Mouse (Mus musculus): ENCODE measurements at regions not wholly inside any gene's neighbourhood (a gene's known extent, or its start where the extent isn't known, plus 50 kb on each side); places are given as distances from the start of the nearest gene placed in this dataset.

DNA sequence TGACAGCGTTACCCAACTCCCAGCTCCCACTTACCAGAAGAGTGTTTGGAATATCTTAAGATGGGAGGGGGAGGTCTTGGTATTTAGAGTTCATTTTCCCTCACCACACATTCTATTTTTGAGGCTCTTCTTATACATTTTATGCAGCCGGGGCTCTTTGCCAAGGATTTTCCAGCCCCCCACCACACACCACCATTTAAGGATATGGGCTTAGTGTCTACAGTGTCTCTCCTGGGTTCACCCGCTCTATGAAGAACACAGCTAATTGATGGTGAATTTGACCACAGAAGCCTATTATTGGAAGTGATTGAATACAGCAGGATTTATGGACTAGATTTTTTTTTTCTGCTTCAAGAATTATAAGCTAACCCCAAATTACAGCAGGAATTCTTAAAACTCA lies 169.9 kb upstream of the Gmds start:
- WGBS (ENCODE audit: missing documents), result 100% methylated on average over 2 of the region's 3 CpGs
- Histone ChIP-seq H3K36me3 (ENCODE audit: inconsistent target) (no peaks in the 10 kb centered on the region), H3K79me2 (ENCODE audit: inconsistent target) (no peaks in the 10 kb centered on the region), H3K27ac (no peak overlapping the region), H3K4me3 (ENCODE audit: inconsistent target) (no peak overlapping the region)

DNA sequence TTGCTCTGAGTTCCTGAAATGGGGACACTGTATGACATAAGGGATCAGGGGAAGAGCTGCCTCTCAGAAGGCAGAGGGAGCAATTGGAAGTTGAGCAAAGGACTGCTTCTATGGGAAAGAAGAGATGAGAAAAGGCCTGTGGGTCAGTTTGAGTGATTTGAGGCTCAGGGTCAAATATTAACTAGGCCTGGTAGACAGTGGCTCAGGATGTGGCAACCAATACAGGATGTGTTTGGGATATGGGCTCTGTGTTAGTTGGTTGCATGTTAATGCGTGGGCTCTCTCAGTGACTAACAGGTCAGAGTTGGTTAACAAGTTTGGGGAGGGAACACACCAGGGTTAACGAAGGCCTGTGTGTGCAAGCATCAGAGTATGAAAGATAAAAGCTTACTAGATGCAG lies 169.3 kb upstream of the Gmds start:
- Histone ChIP-seq H3K79me2 (ENCODE audit: inconsistent target) (no peaks in the 10 kb centered on the region), H3K36me3 (ENCODE audit: inconsistent target) (no peaks in the 10 kb centered on the region), H3K27ac (no peak overlapping the region), H3K4me3 (ENCODE audit: inconsistent target) (no peak overlapping the region)
- WGBS (ENCODE audit: missing documents), result 81% methylated on average over 2 of the region's 2 CpGs

DNA sequence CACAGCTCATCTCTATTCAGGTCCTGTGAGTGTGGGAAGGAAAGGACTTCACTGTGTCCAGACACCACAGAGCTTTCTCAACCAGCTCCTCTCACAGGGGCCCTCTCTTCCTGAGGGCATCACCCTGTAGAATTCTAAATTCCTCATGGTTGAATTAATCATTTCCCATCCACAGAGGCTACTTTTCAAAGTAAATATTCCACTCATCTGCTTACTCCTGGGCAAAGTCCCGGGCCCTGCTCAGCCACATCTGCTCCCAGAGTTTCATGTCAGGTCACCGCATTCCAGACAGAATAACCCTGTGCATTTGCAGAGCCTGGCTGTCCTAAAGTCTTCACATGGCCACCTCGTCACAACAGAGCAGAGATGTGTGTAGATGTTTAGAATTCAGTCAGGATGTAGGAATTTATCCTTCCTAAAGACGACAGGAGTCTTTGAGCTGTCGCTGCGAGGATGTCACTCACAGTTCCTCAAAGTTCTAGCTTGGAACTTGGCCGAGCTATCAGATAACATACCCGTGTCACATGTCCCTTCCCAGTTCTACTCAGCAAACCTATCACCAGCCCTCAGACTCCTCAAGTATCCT lies 159.8 kb upstream of the Gmds start:
- no peak overlapping the region for H3K4me3 ChIP-seq (ENCODE audit: inconsistent target)
- H3K79me2 ChIP-seq (ENCODE audit: inconsistent target), result no peaks in the 10 kb centered on the region
- H3K36me3 ChIP-seq (ENCODE audit: inconsistent target), result no peaks in the 10 kb centered on the region
- no peak overlapping the region for H3K27ac ChIP-seq
- WGBS (ENCODE audit: missing documents), result 94% methylated on average over 8 of the region's 8 CpGs

DNA sequence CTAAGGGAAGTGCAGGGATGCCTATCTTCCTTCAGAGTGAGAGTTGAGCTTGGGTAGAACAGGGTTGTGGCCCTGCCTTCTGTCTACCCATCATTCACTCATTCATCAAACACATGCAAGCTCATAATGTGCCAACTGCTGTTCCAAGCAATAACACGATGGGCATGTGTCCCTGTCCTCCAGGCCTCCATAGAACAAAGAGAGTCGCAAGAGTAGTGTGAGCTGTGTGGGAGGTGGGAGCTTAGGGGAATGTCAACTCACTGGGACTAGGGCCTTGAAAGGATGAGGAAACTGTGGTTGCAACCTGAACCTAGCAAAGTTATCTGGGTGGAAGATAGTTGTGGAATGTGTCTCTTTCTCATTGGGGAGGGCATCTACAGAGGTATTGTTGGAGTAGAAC lies 157.7 kb upstream of the Gmds start:
- 72% methylated on average over 2 of the region's 2 CpGs for whole genome bisulfite sequencing (ENCODE audit: missing documents)
- H3K36me3 ChIP-seq (ENCODE audit: inconsistent target), result no peaks in the 10 kb centered on the region
- H3K79me2 ChIP-seq (ENCODE audit: inconsistent target), result no peaks in the 10 kb centered on the region
- no peak overlapping the region for H3K4me3 ChIP-seq (ENCODE audit: inconsistent target)
- no peak overlapping the region for H3K27ac ChIP-seq

DNA sequence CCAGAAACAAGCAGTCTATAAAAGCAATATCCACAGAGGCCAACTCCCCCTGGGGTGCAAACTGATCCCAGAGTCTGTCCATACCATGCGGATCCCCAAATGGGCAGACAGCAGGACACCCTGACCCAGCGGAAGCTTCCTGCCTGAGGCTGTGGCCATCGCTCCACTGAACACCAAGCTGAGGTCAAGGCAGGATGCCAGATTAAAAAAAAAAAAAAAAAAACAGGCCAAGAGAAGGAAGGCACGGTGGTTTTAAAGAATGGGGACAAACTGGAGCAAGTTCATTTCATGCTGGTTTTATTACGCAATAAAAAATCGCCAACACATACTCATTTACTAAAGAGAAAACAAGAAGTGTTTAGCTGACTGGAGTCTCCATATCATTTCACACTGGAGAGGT lies 156.5 kb upstream of the Gmds start:
- WGBS (ENCODE audit: missing documents), result 5% methylated on average over 4 of the region's 6 CpGs
- no peaks in the 10 kb centered on the region for H3K79me2 ChIP-seq (ENCODE audit: inconsistent target)
- no peaks in the 10 kb centered on the region for H3K36me3 ChIP-seq (ENCODE audit: inconsistent target)
- H3K4me3 ChIP-seq (ENCODE audit: inconsistent target), result no peak overlapping the region
- H3K27ac ChIP-seq, result peak overlapping the region; percentile 24

DNA sequence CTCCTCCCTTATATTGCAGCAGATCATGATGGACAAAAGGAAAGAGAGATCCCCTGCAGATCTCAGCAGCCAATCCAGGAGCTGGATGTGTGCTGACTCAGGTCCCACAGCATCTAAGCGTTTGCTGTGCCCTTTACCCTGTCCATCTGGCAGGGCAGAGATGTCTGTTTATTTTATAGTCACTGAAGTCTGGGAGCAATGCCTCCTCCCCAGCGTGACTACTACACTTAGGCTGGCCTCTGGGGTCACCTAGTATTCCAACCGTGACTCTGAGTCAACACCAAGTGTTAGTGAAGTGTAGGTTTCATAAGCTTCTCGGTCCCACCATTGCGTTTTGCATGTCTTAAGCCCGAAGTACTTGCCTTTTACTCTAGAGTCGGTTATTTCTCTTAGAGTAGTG lies 155.3 kb upstream of the Gmds start:
- Histone ChIP-seq H3K4me3 (ENCODE audit: inconsistent target) (no peak overlapping the region), H3K36me3 (ENCODE audit: inconsistent target) (no peaks in the 10 kb centered on the region), H3K79me2 (ENCODE audit: inconsistent target) (no peaks in the 10 kb centered on the region), H3K27ac (no peak overlapping the region)
- WGBS (ENCODE audit: missing documents), result 85% methylated on average over 7 of the region's 7 CpGs

DNA sequence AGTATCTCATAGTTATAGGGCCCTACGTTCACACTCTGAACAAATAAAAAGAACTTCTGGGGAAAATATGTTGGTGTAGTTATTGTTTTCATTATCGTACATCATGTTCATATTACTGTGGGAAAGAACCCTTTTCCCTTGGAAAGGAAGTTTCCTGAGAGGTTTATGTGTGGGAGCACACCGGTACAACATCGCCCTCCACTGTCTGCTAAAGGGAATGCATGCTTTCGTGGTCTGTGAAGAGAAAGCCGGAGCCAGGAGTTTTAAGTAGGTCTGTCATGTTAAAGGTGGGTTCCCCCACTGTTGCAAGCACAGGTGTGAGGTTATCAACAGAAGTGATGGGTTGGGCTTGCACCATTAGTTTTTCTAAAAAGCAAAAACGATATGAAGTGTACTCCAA lies 154.8 kb upstream of the Gmds start:
- 46% methylated on average over 7 of the region's 7 CpGs for WGBS (ENCODE audit: missing documents)
- Histone ChIP-seq H3K4me3 (ENCODE audit: inconsistent target) (no peak overlapping the region), H3K36me3 (ENCODE audit: inconsistent target) (no peaks in the 10 kb centered on the region), H3K79me2 (ENCODE audit: inconsistent target) (no peaks in the 10 kb centered on the region), H3K27ac (no peak overlapping the region)

DNA sequence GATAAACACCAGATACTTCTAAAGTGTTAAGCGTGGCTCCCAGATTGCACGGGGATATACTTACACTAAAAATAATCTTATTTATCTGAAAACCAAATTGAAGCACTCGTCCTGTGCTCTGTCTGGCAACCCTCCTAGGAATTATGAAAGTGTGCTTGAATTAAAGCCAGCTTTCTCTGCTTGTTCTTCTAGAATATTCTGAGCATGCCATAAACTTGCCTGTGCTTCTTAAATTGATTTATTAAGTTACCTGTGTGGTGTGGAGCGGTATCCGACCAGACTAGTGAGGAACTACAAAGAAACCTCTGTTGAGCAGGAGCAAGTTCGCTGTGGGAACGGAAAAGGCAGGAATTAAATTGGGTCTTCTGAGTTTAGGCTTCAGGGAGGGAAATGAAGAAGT lies 154.0 kb upstream of the Gmds start:
- Histone ChIP-seq H3K4me3 (ENCODE audit: inconsistent target) (no peak overlapping the region), H3K79me2 (ENCODE audit: inconsistent target) (no peaks in the 10 kb centered on the region), H3K36me3 (ENCODE audit: inconsistent target) (no peaks in the 10 kb centered on the region), H3K27ac (no peak overlapping the region)
- WGBS (ENCODE audit: missing documents), result 82% methylated on average over 7 of the region's 7 CpGs

DNA sequence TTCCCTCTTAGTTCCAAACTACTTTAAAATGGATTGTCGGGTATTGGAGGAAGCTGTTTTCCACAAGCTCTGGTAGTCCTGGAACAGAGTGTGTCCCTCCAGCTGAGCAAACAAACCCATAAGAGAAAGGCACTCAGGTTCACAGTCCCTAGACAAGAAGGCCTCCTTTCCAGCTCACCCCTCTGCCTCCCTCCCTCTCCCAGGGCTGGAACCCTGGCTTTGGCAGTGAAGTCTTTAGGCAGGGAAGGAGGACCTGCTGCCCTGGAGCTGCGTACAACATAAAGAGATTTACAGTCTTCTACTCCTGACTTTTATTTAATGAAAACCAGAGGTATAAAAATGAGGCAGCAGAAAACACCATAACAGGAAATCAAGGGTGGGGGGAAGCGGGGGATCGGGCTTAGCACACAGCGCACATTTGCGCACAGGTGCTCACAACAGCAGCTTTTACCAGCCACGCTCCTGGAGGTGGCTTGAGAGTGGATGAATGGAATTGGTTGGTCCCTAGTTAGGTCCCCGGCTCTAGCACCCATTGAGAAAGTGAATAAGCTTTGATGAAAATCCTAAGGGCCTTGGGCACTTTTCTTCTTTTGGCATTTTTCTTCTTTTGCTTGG lies 143.0 kb upstream of the Gmds start:
- H3K36me3 ChIP-seq (ENCODE audit: inconsistent target), result no peaks in the 10 kb centered on the region
- H3K27ac ChIP-seq, result no peak overlapping the region
- no peaks in the 10 kb centered on the region for H3K79me2 ChIP-seq (ENCODE audit: inconsistent target)
- WGBS (ENCODE audit: missing documents), result 51% methylated on average over 8 of the region's 8 CpGs
- H3K4me3 ChIP-seq (ENCODE audit: inconsistent target), result no peak overlapping the region

DNA sequence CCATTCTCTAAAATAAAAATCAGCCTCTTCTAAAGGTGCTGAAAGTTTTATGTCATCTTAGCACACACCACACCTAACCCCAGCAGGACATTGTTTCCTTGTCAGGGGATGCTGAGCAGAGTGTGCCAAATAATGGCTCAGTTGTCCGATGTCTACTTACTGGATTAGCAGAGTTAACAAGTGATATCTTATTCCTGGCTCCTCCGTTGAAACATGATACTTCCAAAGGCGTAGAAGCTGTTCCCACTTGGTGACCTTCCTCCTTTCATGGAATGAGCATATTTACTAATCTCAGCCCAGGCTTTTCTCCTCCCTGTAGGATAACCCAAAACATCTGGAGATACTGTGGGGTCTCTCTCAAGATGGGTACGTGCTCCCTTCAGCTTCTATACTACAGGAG lies 141.5 kb upstream of the Gmds start:
- Histone ChIP-seq H3K79me2 (ENCODE audit: inconsistent target) (no peaks in the 10 kb centered on the region), H3K4me3 (ENCODE audit: inconsistent target) (no peak overlapping the region), H3K27ac (no peak overlapping the region), H3K36me3 (ENCODE audit: inconsistent target) (no peaks in the 10 kb centered on the region)
- WGBS (ENCODE audit: missing documents), result 90% methylated on average over 4 of the region's 4 CpGs

DNA sequence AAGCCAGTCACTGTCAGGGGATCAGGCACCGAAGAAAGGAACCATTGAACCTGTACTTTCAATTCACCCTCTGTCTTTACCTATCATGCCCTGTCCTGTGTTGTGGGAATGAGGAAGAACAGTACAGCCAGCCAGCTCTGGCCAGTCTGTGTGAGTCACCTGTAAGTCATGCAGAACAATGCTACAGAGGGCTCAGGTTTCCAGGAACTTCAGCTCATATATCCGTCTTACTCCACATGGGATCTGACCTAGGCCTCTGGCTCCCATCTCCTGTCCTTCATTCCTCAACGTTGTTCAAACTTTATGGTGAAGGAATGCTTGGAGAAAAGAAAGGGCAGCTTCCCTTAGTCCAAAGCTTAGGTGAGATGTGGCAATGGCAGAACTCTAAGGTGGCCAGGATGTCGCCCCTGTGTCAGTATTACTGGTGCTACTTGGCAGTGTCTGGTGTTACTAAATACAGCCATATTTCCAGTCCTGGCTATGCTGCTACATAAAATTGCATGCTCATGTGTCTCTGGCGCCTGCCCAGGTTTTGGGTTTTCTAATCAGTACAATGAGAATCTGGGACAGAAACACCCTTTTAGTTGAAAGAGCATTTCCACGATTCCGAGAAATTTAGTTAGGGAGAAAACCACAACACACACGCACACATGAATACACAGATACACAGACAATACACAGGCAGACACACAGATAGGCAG lies 140.7 kb upstream of the Gmds start:
- H3K27ac ChIP-seq, result no peak overlapping the region
- no peak overlapping the region for H3K4me3 ChIP-seq (ENCODE audit: inconsistent target)
- WGBS (ENCODE audit: missing documents), result 63% methylated on average over 8 of the region's 8 CpGs
- H3K79me2 ChIP-seq (ENCODE audit: inconsistent target), result no peaks in the 10 kb centered on the region
- no peaks in the 10 kb centered on the region for H3K36me3 ChIP-seq (ENCODE audit: inconsistent target)

DNA sequence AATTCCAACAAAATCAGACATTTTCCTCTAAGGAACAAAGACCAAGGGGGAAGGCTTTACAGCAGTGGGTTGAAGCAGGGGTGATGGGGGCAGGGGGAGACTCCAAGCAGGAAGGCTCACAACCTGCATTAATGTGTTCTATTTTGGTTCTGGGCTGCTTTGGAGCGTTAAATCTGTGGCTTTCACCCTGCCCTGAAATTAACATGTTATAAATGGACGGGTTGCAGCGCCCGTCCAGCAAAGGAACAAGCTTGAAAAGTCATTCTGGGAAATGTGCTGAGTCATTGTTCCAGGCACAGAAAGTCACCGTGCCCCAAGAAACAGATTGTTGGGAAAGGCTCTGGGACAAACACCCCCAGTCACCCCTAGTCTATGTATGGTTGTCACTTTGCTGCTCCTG lies 127.2 kb upstream of the Gmds start:
- 6% methylated on average over 5 of the region's 5 CpGs for whole genome bisulfite sequencing (ENCODE audit: missing documents)
- Histone ChIP-seq H3K4me3 (ENCODE audit: inconsistent target) (no peak overlapping the region), H3K27ac (no peak overlapping the region), H3K36me3 (ENCODE audit: inconsistent target) (no peaks in the 10 kb centered on the region), H3K79me2 (ENCODE audit: inconsistent target) (no peaks in the 10 kb centered on the region)

DNA sequence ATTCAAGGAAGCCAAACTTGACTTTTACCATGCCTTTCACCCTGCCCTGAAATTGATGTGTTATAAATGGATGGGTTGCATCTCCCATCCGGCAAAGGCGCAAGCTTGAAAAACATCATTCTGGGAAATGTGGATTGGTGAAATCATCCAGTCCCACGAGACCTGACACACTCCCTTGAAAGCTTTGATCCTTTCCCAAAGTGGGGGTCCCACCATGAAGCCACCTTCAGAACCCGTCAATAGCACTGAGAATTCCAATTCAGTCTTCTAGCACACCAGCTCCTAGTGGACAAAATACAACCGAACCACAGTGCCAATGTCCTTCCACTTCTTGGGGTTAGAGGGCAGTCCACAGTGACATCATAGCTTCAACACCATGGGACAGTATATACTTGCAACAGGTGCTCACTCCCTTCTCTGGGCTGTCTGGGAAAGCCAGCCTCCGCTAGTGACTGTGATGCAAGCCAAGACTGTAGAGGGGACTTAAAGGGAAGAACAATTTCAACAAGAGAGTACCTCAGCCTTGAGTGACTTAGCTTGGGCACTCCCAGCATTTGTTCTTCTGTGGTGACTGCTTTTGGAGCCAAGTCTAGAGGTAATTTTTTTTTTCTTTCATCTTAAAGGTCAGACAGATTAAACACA lies 126.6 kb upstream of the Gmds start:
- H3K27ac ChIP-seq, result no peak overlapping the region
- H3K4me3 ChIP-seq (ENCODE audit: inconsistent target), result no peak overlapping the region
- no peaks in the 10 kb centered on the region for H3K79me2 ChIP-seq (ENCODE audit: inconsistent target)
- 91% methylated on average over 6 of the region's 6 CpGs for WGBS (ENCODE audit: missing documents)
- H3K36me3 ChIP-seq (ENCODE audit: inconsistent target), result no peaks in the 10 kb centered on the region

DNA sequence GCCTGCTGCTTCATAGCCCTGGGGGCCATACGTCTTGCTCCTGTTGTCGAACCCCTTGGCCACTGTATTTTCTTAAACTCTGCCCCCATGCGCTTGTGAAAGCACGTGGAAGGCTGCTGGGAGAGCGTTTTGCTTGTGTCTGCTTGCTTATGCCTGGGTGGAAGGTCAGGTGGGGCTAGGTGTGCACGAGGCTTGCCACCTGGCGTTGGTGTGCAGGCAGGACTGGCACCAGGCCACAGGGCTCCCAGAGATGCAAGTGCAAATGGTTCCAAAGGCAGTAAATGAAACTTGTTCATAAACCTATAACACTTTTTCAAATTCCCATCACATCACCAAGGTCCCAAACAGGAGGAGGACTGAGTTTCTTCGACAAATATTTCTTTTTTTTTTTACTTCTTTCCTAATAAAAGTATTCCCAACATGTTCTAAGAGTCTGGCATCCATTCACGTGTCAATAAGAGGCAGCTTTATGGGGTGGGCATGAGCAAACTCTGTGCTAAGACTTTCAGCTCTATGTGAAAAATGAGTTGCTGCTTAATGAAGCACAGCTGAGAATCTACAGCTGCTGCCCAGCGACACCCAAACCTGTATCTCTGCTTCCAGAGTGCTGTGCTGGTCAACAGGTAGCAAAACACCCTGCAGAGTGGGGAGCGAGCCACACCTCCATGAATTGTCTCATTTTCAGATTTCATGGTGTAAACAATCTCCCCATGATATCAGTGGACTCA lies 116.0 kb upstream of the Gmds start:
- Histone ChIP-seq H3K4me3 (ENCODE audit: inconsistent target) (no peak overlapping the region), H3K36me3 (ENCODE audit: inconsistent target) (no peaks in the 10 kb centered on the region), H3K79me2 (ENCODE audit: inconsistent target) (no peaks in the 10 kb centered on the region), H3K27ac (no peak overlapping the region)
- WGBS (ENCODE audit: missing documents), result 90% methylated on average over 11 of the region's 11 CpGs

Measured in macrophage (primary cell).